Mouse (Mus musculus) C2C12 (cell line): ENCODE measurements around the gene Bptf.

ENCODE experiments used
- CTCF ChIP-seq: IDR thresholded peaks from one replicate; pipeline ENCODE4 v1.5.1; 2011; ENCODE audit not compliant: control insufficient read depth, insufficient read depth, insufficient read length
- MAX ChIP-seq: IDR thresholded peaks from one replicate; pipeline ENCODE4 v1.6.1; 2011; ENCODE audit warnings: mild to moderate bottlenecking, control low read depth

GRCm38 (mm10) chr11:107031635-107032034 lies 100.3 kb downstream of the Bptf start:
- TF ChIP-seq MAX (no peak), CTCF (no peak)
